Mouse (Mus musculus): ENCODE data around the gene Il25. TPM values are rescaled to one million over a fixed set of nuclear protein-coding genes. Genes with fewer than 3 reads are reported as not detected.

The Il25 gene
- total RNA-seq, 2 experiments from 2014 or later: not detected

Small RNA genes within 50 kb of the gene (microRNA-seq; reads per million reads assigned to microRNA genes)
- gene Mir208a (0 to 1.7 reads per million in 2 experiments), gene Mir208b (0.28 to 2.5 reads per million in 2 experiments)

Other genes starting within 250 kb of the Il25 start
- gene 1700123O20Rik, start 246.5 kb upstream of the Il25 start, total RNA-seq (2021): 10 to 100 TPM; 25.8 to 27.8 TPM
- gene Acin1, start 245.8 kb upstream of the Il25 start, total RNA-seq (2021): 100 to 1,000 TPM; 210 to 221 TPM
- under 1 TPM in 1 of 2 experiments, not detected in 1; 0.21 TPM for gene Gm29776, start 233.9 kb upstream of the Il25 start, total RNA-seq (2021)
- gene Cebpe, start 220.5 kb upstream of the Il25 start, total RNA-seq (2021): not detected
- gene Slc7a8, start 150.7 kb upstream of the Il25 start, total RNA-seq (2021): 10 to 100 TPM; 66.1 to 66.2 TPM
- gene Rnf212b, start 118.6 kb upstream of the Il25 start, total RNA-seq (2021): not detected
- 10 to 100 TPM; 20.8 to 21.7 TPM for gene Homez, start 61.7 kb upstream of the Il25 start, total RNA-seq (2021)
- gene Ppp1r3e, start 55.1 kb upstream of the Il25 start, total RNA-seq (2021): 10 to 100 TPM; 24.3 to 27.5 TPM
- gene Bcl2l2, start 49.3 kb upstream of the Il25 start, total RNA-seq (2021): 10 to 100 TPM; 95.3 to 96.8 TPM
- gene Gm20521, start 49.3 kb upstream of the Il25 start, total RNA-seq (2021): under 1 TPM; 0.30 to 0.88 TPM
- gene Pabpn1, start 40.2 kb upstream of the Il25 start, total RNA-seq (2021): 100 to 1,000 TPM; 256 to 278 TPM
- gene Slc22a17, start 19.6 kb upstream of the Il25 start, total RNA-seq (2021): 100 to 1,000 TPM; 676 to 680 TPM
- gene Efs, start 6.6 kb upstream of the Il25 start, total RNA-seq (2021): 10 to 100 TPM; 14.7 to 17.0 TPM
- 10 to 100 TPM; 57.9 to 58.0 TPM for gene Cmtm5, start 3.6 kb downstream of the Il25 start, total RNA-seq (2021)
- gene Myh6, start 34.2 kb downstream of the Il25 start, total RNA-seq (2021): 1 to 10 TPM; 2.0 to 2.8 TPM
- not detected for gene Gm17428, start 44.2 kb downstream of the Il25 start, total RNA-seq (2021)
- 1 to 10 TPM; 4.0 to 5.4 TPM for gene Myh7, start 61.9 kb downstream of the Il25 start, total RNA-seq (2021)
- gene Ngdn, start 82.8 kb downstream of the Il25 start, total RNA-seq (2021): 10 to 100 TPM; 28.6 to 33.5 TPM
- 10 to 100 TPM; 41.2 to 48.8 TPM for gene Zfhx2, start 159.6 kb downstream of the Il25 start, total RNA-seq (2021)
- 10 to 100 TPM; 21.7 to 24.7 TPM for gene Thtpa, start 162.1 kb downstream of the Il25 start, total RNA-seq (2021)
- 10 to 100 TPM; 15.8 to 18.6 TPM for gene Ap1g2, start 173.9 kb downstream of the Il25 start, total RNA-seq (2021)
- 100 to 1,000 TPM; 408 to 411 TPM for gene Jph4, start 184.2 kb downstream of the Il25 start, total RNA-seq (2021)